Mouse (Mus musculus): ENCODE measurements at regions not wholly inside any gene's neighbourhood (a gene's known extent, or its start where the extent isn't known, plus 50 kb on each side); places are given as distances from the start of the nearest gene placed in this dataset.

DNA sequence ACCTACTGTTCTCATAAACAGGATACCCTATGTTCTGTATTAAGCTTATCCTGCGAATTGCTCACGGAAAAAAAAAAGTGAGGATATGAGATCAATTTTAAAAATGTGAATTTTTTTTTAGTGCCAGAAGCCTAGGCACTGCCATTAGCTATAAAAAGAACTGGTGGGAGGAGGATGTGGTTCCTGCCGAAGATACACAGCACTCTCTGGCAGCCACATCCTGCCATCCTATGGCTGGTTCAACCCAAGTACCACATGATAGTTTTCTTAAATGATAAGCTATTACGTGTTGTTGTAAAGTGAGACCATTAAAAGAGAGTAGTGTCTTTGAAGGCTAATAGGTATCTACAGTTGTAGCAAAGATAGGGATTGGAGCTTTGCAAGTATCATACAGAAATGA is 58.2 kb upstream of the Ppp3ca start:
- Histone ChIP-seq H3K27me3 (ENCODE audit: control insufficient read depth in 1 of 2, insufficient read depth in 2 of 2, low read length in 2 of 2) (peaks cover 0 to 4% of the 10 kb centered on the region in 2 experiments; a peak in 2 of 4 replicates), H3K9ac (ENCODE audit: control insufficient read depth, low read depth, low read length, poor library complexity, severe bottlenecking) (no peak overlapping the region), H3K79me2 (ENCODE audit: control insufficient read depth, insufficient read depth, low read length, poor library complexity) (no peaks in the 10 kb centered on the region), H3K4me1 (ENCODE audit: control insufficient read depth in 1 of 2, insufficient read depth in 2 of 2, low read length in 2 of 2) (no peaks in the 10 kb centered on the region), H3K4me3 (ENCODE audit: control insufficient read depth in 1 of 2, insufficient read depth in 1 of 2, low read depth in 2 of 2, low read length in 2 of 2) (no peak overlapping the region), H3K9me3 (replicated peaks; ENCODE audit: insufficient read depth, low read length) (no peaks in the 10 kb centered on the region), H3K36me3 (ENCODE audit: control insufficient read depth in 1 of 2, insufficient read depth in 2 of 2, low read length in 2 of 2) (no peaks in the 10 kb centered on the region), H3K27ac (ENCODE audit: control insufficient read depth, low read depth, low read length) (no peak overlapping the region)
- no peak for DNase-seq (ENCODE audit: low read depth, low spot score)
- TF ChIP-seq CTCF (IDR thresholded peaks at IDR 0.05 in 2 of 3, conservative IDR thresholded peaks at IDR 0.05 in 1 of 3; ENCODE audit: control insufficient read depth in 1 of 3, insufficient read depth in 1 of 3, low read depth in 2 of 3, low read length in 3 of 3, poor library complexity in 1 of 3, severe bottlenecking in 1 of 3) (no peak), E2F4 (IDR thresholded peaks at IDR 0.05; ENCODE audit: borderline replicate concordance, low read depth, low read length) (no peak), ETS1 (IDR thresholded peaks at IDR 0.05; ENCODE audit: low read depth, low read length) (no peak), MAFK (IDR thresholded peaks at IDR 0.05; ENCODE audit: borderline replicate concordance, low read depth, low read length) (no peak), NRF1 (IDR thresholded peaks at IDR 0.05; ENCODE audit: insufficient read depth, low read depth, low read length, poor library complexity, severe bottlenecking) (no peak), MEF2A (IDR thresholded peaks at IDR 0.05; ENCODE audit: extremely low read depth, insufficient replicate concordance, low read depth, low read length, poor library complexity, severe bottlenecking) (no peak), ZC3H11A (IDR thresholded peaks at IDR 0.05; ENCODE audit: low read depth, low read length) (no peak), JUND (IDR thresholded peaks at IDR 0.05; ENCODE audit: low read depth, low read length) (no peak), KAT2A (conservative IDR thresholded peaks at IDR 0.05; ENCODE audit: low read depth, low read length) (no peak), EP300 (IDR thresholded peaks at IDR 0.05; ENCODE audit: low read depth in 1 of 2, low read length in 2 of 2) (no peak), RAD21 (IDR thresholded peaks at IDR 0.05; ENCODE audit: low read depth, low read length) (no peak), CHD1 (IDR thresholded peaks at IDR 0.05; ENCODE audit: low read depth, low read length) (no peak), GABPA (IDR thresholded peaks at IDR 0.05; ENCODE audit: low read depth, low read length) (no peak), MAX (IDR thresholded peaks at IDR 0.05; ENCODE audit: low read length) (no peak), CHD2 (IDR thresholded peaks at IDR 0.05; ENCODE audit: low read length) (no peak), POLR2AphosphoS5 (IDR thresholded peaks at IDR 0.05; ENCODE audit: borderline replicate concordance, low read depth, low read length) (no peak), NELFE (IDR thresholded peaks at IDR 0.05; ENCODE audit: low read depth, low read length) (no peak), TAL1 (IDR thresholded peaks at IDR 0.05; ENCODE audit: low read length) (no peak), SMC3 (IDR thresholded peaks at IDR 0.05; ENCODE audit: low read depth, low read length) (no peak)

DNA sequence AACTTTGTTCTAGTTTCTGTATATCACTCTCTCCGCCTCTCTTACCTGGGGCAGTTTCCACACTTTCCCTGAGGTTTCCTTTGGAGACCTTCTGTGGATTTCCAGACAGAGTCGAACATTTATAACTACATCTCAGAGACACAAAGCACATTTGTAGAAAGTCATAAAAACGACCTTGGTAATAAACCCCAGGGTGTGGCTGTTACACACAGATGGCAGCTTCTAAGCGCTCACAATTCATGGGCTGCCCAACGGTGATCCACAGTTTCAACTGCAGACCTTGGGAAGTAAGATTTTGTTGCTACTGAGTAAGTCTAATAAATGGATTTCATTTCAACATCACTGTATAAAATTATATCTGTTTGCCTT is 59.4 kb upstream of the Ppp3ca start:
- DNase-seq (ENCODE audit: low read depth, low spot score), result no peak
- no peaks in the 10 kb centered on the region for H3K79me2 ChIP-seq (ENCODE audit: control insufficient read depth, insufficient read depth, low read length, poor library complexity)
- no peak for TF ChIP-seq MXI1 (IDR thresholded peaks at IDR 0.05; ENCODE audit: low read depth, low read length)
- no peak for TF ChIP-seq CHD1 (IDR thresholded peaks at IDR 0.05; ENCODE audit: low read depth, low read length)
- TF ChIP-seq GABPA (IDR thresholded peaks at IDR 0.05; ENCODE audit: low read depth, low read length), result no peak
- TF ChIP-seq TCF12 (IDR thresholded peaks at IDR 0.05; ENCODE audit: low read depth, low read length), result no peak
- TF ChIP-seq RAD21 (IDR thresholded peaks at IDR 0.05; ENCODE audit: low read depth, low read length), result no peak
- TF ChIP-seq POLR2A (IDR thresholded peaks at IDR 0.05; ENCODE audit: control insufficient read depth in 1 of 2, insufficient read depth in 1 of 2, low read depth in 1 of 2, low read length in 2 of 2, poor library complexity in 1 of 2), result no peak
- TF ChIP-seq JUND (IDR thresholded peaks at IDR 0.05; ENCODE audit: low read depth, low read length), result no peak
- TF ChIP-seq SIN3A (IDR thresholded peaks at IDR 0.05; ENCODE audit: low read length), result no peak
- no peak for TF ChIP-seq MYC (IDR thresholded peaks at IDR 0.05; ENCODE audit: low read depth, low read length)
- no peak for TF ChIP-seq NRF1 (IDR thresholded peaks at IDR 0.05; ENCODE audit: insufficient read depth, low read depth, low read length, poor library complexity, severe bottlenecking)
- no peak for TF ChIP-seq ELF1 (IDR thresholded peaks at IDR 0.05; ENCODE audit: low read depth, low read length)
- no peak for TF ChIP-seq KAT2A (conservative IDR thresholded peaks at IDR 0.05; ENCODE audit: low read depth, low read length)
- TF ChIP-seq MYB (IDR thresholded peaks at IDR 0.05; ENCODE audit: low read depth, low read length), result no peak
- no peak for TF ChIP-seq BHLHE40 (IDR thresholded peaks at IDR 0.05; ENCODE audit: borderline replicate concordance, low read depth, low read length)
- no peaks in the 10 kb centered on the region for H3K4me1 ChIP-seq (ENCODE audit: control insufficient read depth in 1 of 2, insufficient read depth in 2 of 2, low read length in 2 of 2)
- H3K27me3 ChIP-seq (ENCODE audit: control insufficient read depth in 1 of 2, insufficient read depth in 2 of 2, low read length in 2 of 2), result peaks cover 0 to 4% of the 10 kb centered on the region in 2 experiments; a peak in 2 of 4 replicates
- H3K9me3 ChIP-seq (replicated peaks; ENCODE audit: insufficient read depth, low read length), result no peaks in the 10 kb centered on the region
- H3K4me3 ChIP-seq (ENCODE audit: control insufficient read depth in 1 of 2, insufficient read depth in 1 of 2, low read depth in 2 of 2, low read length in 2 of 2), result no peak overlapping the region
- H3K9ac ChIP-seq (ENCODE audit: control insufficient read depth, low read depth, low read length, poor library complexity, severe bottlenecking), result no peak overlapping the region
- no peaks in the 10 kb centered on the region for H3K36me3 ChIP-seq (ENCODE audit: control insufficient read depth in 1 of 2, insufficient read depth in 2 of 2, low read length in 2 of 2)
- no peak overlapping the region for H3K27ac ChIP-seq (ENCODE audit: control insufficient read depth, low read depth, low read length)
